Mouse (Mus musculus): ENCODE results near the gene Tubal3.
A peak's percentile ranks its signal among the peaks of the same experiment; 100 is the strongest.
"Not testable (repeated sequence)": the region's sequence is repeated elsewhere in the genome, so short reads cannot be mapped to it uniquely, and the experiment has no call there.

Gene Tubal3

GRCm38 (mm10) chr13:3917571-3918311, at the start of gene Tubal3, which contains the start of gene Net1:
TSS of gene Tubal3 (plus strand) at chr13:3918274.
TSS of gene Net1 (minus strand) at chr13:3918220.
- peak; percentile 89 for DNase-seq (ENCODE audit: low spot score)

- DNase-seq (ENCODE audit: low spot score) = no peak
These were observed 48.2 kb upstream of the Tubal3 start for GRCm38 (mm10) chr13:3869901-3870300.

GRCm38 (mm10) chr13:3872832-3873231, 45.2 kb upstream of the Tubal3 start:
- DNase-seq (ENCODE audit: low spot score) = no peak

GRCm38 (mm10) chr13:3876448-3876847, 41.6 kb upstream of the Tubal3 start:
- DNase-seq (ENCODE audit: low spot score) = no peak

- no peak for DNase-seq (ENCODE audit: low spot score)
These were observed 40.9 kb upstream of the Tubal3 start for GRCm38 (mm10) chr13:3877185-3877584.

- DNase-seq (ENCODE audit: low spot score) = no peak
These were observed 40.3 kb upstream of the Tubal3 start for GRCm38 (mm10) chr13:3877679-3878220.

GRCm38 (mm10) chr13:3886663-3887062, 31.4 kb upstream of the Tubal3 start:
- no peak for DNase-seq (ENCODE audit: low spot score)

- no peak for DNase-seq (ENCODE audit: low spot score)
These were observed 29.0 kb upstream of the Tubal3 start for GRCm38 (mm10) chr13:3889111-3889510.

GRCm38 (mm10) chr13:3890061-3890460, 28.0 kb upstream of the Tubal3 start:
- no peak for DNase-seq (ENCODE audit: low spot score)

- DNase-seq (ENCODE audit: low spot score) = no peak
These were observed 26.5 kb upstream of the Tubal3 start for GRCm38 (mm10) chr13:3891479-3892087.

GRCm38 (mm10) chr13:3892601-3893000, 25.5 kb upstream of the Tubal3 start:
- no peak for DNase-seq (ENCODE audit: low spot score)

- DNase-seq (ENCODE audit: low spot score) = peak; percentile 86
These were observed 24.8 kb upstream of the Tubal3 start for GRCm38 (mm10) chr13:3893126-3893734.

GRCm38 (mm10) chr13:3894549-3894948, 23.5 kb upstream of the Tubal3 start:
- no peak for DNase-seq (ENCODE audit: low spot score)

GRCm38 (mm10) chr13:3895397-3895980, 22.6 kb upstream of the Tubal3 start:
- no peak for DNase-seq (ENCODE audit: low spot score)

- no peak for DNase-seq (ENCODE audit: low spot score)
These were observed 22.0 kb upstream of the Tubal3 start for GRCm38 (mm10) chr13:3896032-3896431.

- peak; percentile 59 for DNase-seq (ENCODE audit: low spot score)
These were observed 21.2 kb upstream of the Tubal3 start for GRCm38 (mm10) chr13:3896913-3897312.

- DNase-seq (ENCODE audit: low spot score) = not testable (repeated sequence)
These were observed 19.9 kb upstream of the Tubal3 start for GRCm38 (mm10) chr13:3898202-3898601.

GRCm38 (mm10) chr13:3899301-3899700, 18.8 kb upstream of the Tubal3 start:
- no peak for DNase-seq (ENCODE audit: low spot score)

- DNase-seq (ENCODE audit: low spot score) = no peak
These were observed 10.8 kb upstream of the Tubal3 start for GRCm38 (mm10) chr13:3907151-3907696.

- DNase-seq (ENCODE audit: low spot score) = no peak
These were observed 9.8 kb upstream of the Tubal3 start for GRCm38 (mm10) chr13:3908262-3908661.

GRCm38 (mm10) chr13:3910356-3910755, 7.7 kb upstream of the Tubal3 start:
- no peak for DNase-seq (ENCODE audit: low spot score)

- DNase-seq (ENCODE audit: low spot score) = no peak
These were observed 4.6 kb upstream of the Tubal3 start for GRCm38 (mm10) chr13:3913504-3913903.

All from spleen, adult 12 weeks (tissue).